Mouse (Mus musculus): ENCODE results near the gene Ikzf1. TPM values are rescaled to one million over a fixed set of nuclear protein-coding genes. Genes with fewer than 3 reads are reported as not detected.

The Ikzf1 gene
- polyA plus RNA-seq, 1 experiment, result 3.8 TPM

DNA sequence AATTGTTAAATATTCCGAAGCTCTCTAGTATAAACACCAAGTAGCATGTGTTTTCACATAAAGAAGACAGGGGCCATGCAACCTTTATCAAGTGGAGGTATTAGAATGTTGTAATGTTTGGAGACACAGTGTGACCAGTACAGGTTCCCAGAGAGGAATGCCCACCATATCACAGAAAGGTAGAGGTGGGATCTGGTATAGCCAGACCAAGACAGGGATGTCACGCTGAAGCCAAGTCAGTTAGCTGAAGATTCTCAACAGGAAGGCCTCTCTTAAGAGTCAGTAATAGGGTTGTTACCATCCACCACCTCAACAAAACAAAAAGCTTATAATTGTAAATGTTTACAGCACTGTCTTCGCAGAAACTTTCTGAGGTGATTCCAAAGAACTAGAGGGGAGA, 85.9 kb downstream of the Ikzf1 start:
- TF ChIP-seq CTCF (IDR thresholded peaks at IDR 0.05; ENCODE audit: borderline replicate concordance, extremely low read depth, insufficient read depth, insufficient read length) (no peak), POLR2A (IDR thresholded peaks at IDR 0.05; ENCODE audit: borderline replicate concordance, extremely low read depth, insufficient read depth, insufficient read length, poor library complexity, severe bottlenecking) (no peak)
- no peak for DNase-seq (ENCODE audit: low read depth)

DNA sequence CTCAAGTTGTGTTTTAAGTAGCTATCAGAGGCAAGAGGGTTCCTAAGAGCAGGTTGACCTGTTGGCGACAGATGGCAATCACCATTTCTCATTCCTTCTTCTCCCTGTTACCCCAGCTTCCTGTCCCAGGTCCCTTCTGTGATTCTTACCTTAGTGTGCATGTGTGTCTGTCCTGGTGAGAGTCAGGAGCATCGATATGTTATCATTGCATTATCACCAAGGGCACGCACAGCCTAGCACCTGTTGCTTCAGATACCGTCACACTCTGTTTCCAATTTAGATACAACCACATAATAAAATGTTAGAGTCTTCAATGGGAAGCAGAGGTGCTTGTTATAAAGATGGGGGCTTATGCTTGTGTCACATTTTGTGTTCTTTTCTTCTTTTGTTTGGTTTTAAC, 87.4 kb downstream of the Ikzf1 start:
- DNase-seq (ENCODE audit: low read depth), result no peak
- no peak for TF ChIP-seq CTCF (IDR thresholded peaks at IDR 0.05; ENCODE audit: borderline replicate concordance, extremely low read depth, insufficient read depth, insufficient read length)

DNA sequence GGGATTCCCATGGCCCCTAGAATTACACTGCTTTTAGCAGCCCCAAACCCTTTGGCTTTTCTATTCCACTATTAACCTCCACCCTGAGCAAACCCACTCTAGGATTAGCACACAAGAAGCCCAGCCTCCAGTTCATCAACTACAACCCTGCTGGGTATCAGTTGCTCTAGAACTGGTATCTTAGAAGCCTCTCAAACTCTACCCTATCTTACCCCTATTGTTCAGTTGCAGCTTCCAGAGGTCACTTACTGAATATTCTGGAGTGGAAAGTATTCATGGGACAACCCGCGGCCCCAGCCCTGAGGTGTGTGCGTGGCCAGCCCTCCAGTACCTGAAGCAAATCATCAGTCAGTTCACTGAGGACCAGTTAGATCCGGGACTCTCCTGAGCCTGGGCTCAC, 89.6 kb downstream of the Ikzf1 start:
- DNase-seq (ENCODE audit: low read depth), result no peak
- TF ChIP-seq CTCF (IDR thresholded peaks at IDR 0.05; ENCODE audit: borderline replicate concordance, extremely low read depth, insufficient read depth, insufficient read length) (no peak), POLR2A (IDR thresholded peaks at IDR 0.05; ENCODE audit: borderline replicate concordance, extremely low read depth, insufficient read depth, insufficient read length, poor library complexity, severe bottlenecking) (no peak)

DNA sequence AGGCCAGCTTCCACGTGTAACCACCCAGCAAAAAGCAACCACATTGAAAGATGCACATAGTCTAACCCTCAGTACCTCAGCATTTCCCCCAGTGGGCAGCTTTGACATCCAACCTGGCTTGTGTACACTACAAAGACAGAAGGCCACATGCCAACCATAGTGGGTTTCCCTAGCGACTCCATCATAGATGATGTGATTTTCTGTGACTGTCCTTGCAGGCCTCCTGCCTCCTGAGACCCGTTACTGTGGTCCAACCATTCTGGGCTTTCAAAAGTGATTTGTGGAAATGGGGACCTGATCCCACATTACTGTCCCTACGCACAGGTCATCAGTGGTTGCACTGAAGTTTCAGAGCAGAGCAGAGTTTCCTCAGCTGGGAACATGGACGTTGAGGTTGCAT, 90.1 kb downstream of the Ikzf1 start:
- TF ChIP-seq POLR2A (IDR thresholded peaks at IDR 0.05; ENCODE audit: borderline replicate concordance, extremely low read depth, insufficient read depth, insufficient read length, poor library complexity, severe bottlenecking) (no peak), CTCF (IDR thresholded peaks at IDR 0.05; ENCODE audit: borderline replicate concordance, extremely low read depth, insufficient read depth, insufficient read length) (no peak)
- DNase-seq (ENCODE audit: low read depth), result no peak

DNA sequence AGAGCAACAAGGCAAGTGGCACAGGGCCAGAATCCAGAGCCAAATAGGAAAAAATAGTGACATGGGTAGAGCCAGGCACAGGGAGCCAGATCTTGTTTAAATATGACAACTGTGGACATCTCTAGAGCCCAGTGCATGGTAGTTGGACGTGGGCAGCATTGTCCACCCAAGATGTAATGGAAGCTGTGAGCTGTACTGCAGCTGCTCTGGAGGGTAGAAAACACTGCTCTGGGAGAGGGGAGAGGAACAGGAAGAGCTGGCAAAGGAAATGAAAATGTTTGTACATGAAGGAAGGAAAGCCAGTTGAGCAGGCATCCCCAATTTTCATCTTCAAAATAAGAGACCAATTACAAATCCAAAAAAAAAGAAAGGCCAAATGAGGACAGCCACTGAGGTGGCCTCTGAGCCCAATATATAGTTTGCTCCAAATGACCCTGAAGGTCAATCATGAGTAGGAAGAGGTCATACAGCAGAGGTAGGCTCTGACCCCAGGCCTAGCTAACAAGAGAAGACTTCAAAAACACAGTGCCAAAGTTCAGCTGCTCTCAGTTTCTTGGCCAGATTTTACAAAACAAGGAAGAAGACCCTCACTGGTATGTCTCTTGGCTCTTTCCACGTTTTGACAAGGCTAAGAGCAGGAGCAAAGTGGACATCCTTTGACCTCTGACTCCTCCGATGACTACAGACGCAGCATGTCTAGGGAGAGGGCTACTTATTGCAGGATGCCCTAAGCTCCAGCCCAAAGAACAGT, 91.4 kb downstream of the Ikzf1 start:
- TF ChIP-seq CTCF (IDR thresholded peaks at IDR 0.05; ENCODE audit: borderline replicate concordance, extremely low read depth, insufficient read depth, insufficient read length) (no peak), POLR2A (IDR thresholded peaks at IDR 0.05; ENCODE audit: borderline replicate concordance, extremely low read depth, insufficient read depth, insufficient read length, poor library complexity, severe bottlenecking) (no peak)
- DNase-seq (ENCODE audit: low read depth), result no peak

DNA sequence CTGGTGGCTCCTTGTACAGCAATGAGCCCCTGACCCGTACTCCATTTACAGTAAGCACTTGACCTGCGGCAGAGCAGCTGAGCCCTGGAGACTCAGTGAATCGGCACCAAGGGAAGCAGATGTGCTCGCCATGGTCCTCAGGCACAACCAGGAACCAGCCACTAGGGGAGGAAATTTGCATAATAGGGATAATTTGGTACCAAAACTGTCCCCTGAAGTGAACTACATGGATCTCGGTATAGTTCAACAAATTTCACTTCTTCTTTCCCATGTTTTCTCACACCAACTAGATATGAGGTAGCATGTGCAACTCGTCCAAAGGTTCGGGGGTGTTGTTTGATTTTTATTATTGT, 92.0 kb downstream of the Ikzf1 start:
- DNase-seq (ENCODE audit: low read depth), result no peak
- 0 out of 2 replicates have a peak, but pooled peaks have one; percentile 3 for TF ChIP-seq CTCF (IDR thresholded peaks at IDR 0.05; ENCODE audit: borderline replicate concordance, extremely low read depth, insufficient read depth, insufficient read length)
- TF ChIP-seq POLR2A (IDR thresholded peaks at IDR 0.05; ENCODE audit: borderline replicate concordance, extremely low read depth, insufficient read depth, insufficient read length, poor library complexity, severe bottlenecking), result no peak

DNA sequence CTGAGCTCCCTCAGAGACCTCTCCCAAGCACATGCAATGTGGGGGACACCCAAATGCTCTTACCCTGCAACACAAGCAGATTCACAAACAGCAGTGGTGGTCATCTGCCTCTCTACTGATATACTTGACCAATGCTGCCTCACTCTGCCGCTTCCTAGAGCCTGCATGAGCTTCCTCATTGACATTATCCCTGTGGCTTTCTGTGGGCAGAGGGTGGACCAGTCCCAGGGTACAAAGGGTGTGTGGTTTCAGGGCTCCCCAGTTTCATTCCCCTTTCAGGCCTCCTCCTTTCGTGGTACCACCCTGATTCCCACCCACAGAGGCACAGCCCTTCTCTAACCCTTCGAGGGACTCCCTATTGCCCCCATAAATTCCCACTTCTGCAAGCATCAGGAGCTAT, 92.4 kb downstream of the Ikzf1 start:
- DNase-seq (ENCODE audit: low read depth), result no peak
- TF ChIP-seq CTCF (IDR thresholded peaks at IDR 0.05; ENCODE audit: borderline replicate concordance, extremely low read depth, insufficient read depth, insufficient read length) (no peak), POLR2A (IDR thresholded peaks at IDR 0.05; ENCODE audit: borderline replicate concordance, extremely low read depth, insufficient read depth, insufficient read length, poor library complexity, severe bottlenecking) (no peak)

DNA sequence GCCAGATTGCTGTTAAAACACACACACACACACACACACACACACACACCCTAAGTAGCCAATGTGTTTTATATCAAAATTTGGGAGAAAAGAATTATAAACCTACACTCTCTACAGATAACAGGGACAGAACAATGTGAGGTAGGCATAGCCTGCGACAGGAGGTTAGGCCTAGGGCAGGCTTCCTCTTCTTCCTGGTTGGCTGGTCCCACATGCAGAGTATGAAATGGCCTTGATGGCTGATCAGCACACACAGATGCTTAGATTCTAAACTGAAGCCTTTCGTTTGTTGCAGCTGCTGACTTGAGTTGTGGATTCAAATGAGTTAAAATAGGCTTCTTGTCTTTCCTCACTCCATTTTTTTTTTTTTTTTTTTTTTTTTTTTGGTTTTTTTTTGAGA, 93.0 kb downstream of the Ikzf1 start:
- TF ChIP-seq CTCF (IDR thresholded peaks at IDR 0.05; ENCODE audit: borderline replicate concordance, extremely low read depth, insufficient read depth, insufficient read length), result no peak
- no peak for TF ChIP-seq POLR2A (IDR thresholded peaks at IDR 0.05; ENCODE audit: borderline replicate concordance, extremely low read depth, insufficient read depth, insufficient read length, poor library complexity, severe bottlenecking)
- no peak for DNase-seq (ENCODE audit: low read depth)

DNA sequence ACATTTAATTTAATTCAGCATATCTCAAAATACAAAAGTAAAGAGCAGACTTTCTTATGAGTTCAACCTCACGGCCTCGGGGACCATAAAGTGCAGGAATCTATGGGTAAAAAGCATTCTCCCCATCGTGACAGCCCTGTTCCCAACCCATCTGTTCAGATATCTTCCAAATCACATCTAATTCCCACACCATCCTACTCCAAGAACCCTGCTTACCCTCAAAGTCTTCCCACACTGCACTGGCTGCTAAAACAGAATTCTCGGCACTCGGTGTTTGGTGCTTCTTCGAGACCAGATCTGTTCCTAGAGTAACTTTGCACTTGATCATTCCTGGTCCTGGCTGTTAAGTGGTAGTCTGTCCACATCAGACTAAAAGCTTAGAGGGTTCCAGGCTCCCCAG, 93.5 kb downstream of the Ikzf1 start:
- TF ChIP-seq CTCF (IDR thresholded peaks at IDR 0.05; ENCODE audit: borderline replicate concordance, extremely low read depth, insufficient read depth, insufficient read length) (no peak), POLR2A (IDR thresholded peaks at IDR 0.05; ENCODE audit: borderline replicate concordance, extremely low read depth, insufficient read depth, insufficient read length, poor library complexity, severe bottlenecking) (no peak)
- no peak for DNase-seq (ENCODE audit: low read depth)

DNA sequence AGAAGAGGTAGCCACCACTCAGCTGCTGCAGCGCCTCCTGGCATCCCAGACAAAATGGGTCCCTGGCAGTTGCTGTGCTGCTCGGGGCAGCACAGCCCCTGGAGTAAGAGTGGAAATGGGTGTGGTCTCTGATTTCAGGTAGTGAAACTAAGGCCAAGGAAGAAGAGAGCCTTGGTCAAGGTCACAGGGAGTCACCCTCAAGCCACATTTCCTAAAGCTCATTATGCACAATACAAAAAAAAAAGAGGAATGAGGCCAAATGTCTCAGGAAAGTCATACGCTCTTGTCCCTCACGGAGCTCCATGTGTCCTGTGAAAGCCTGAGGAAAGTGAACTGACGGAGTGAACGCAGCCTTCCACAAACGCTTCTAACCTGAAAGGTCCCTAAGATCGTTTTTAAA, 96.9 kb downstream of the Ikzf1 start:
- no peak for DNase-seq (ENCODE audit: low read depth)
- no peak for TF ChIP-seq POLR2A (IDR thresholded peaks at IDR 0.05; ENCODE audit: borderline replicate concordance, extremely low read depth, insufficient read depth, insufficient read length, poor library complexity, severe bottlenecking)
- no peak for TF ChIP-seq CTCF (IDR thresholded peaks at IDR 0.05; ENCODE audit: borderline replicate concordance, extremely low read depth, insufficient read depth, insufficient read length)

DNA sequence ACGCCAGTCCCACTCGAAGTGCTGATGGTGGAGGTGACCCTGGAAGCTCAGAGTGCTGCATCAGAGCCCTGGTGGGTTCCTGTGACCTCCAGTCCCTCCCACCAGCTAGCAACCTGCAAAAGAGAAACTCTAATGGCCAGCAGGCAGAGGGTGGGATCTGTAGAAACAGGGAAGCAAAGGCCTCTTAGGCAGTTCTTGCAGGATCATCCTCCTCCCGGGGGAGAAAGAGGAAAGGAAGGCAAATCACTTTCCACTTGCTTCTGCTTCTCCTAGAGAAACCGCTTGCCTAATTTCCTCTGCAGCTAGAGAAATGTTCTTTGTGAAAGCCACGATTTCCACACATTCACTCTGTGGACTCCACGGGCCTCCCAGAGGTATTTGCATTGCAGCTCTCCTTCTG, 100.7 kb downstream of the Ikzf1 start:
- TF ChIP-seq CTCF (IDR thresholded peaks at IDR 0.05; ENCODE audit: borderline replicate concordance, extremely low read depth, insufficient read depth, insufficient read length) (no peak), POLR2A (IDR thresholded peaks at IDR 0.05; ENCODE audit: borderline replicate concordance, extremely low read depth, insufficient read depth, insufficient read length, poor library complexity, severe bottlenecking) (no peak)
- no peak for DNase-seq (ENCODE audit: low read depth)

DNA sequence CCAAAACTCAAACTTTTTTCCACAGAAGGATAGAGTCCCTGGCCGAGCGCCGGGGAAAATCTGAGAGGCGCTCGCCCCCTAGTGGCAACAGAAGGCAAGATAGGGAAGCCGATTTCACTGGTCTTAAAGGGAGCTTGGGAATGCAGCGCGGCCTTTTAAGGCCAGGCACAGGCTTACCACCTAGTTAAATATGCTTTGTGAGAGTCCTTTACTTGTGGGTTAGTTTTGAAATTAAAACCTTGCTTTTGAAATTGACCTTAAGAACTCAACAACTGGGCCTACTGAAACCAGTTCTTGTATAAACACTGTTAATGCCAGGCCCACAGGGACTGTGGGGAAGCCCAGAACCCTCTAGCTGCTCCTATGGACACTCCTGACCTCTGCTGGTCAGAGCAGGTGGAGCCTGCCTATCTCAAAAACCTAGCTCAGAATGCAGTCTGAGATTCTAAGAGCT, 103.7 kb downstream of the Ikzf1 start:
- peak; percentile 97 for TF ChIP-seq CTCF (IDR thresholded peaks at IDR 0.05; ENCODE audit: borderline replicate concordance, extremely low read depth, insufficient read depth, insufficient read length)
- no peak for TF ChIP-seq POLR2A (IDR thresholded peaks at IDR 0.05; ENCODE audit: borderline replicate concordance, extremely low read depth, insufficient read depth, insufficient read length, poor library complexity, severe bottlenecking)
- peak; percentile 88 for DNase-seq (ENCODE audit: low read depth)
